Mouse (Mus musculus) T-helper 2 cell (primary cell): ENCODE data around the gene Rhno1.
"Not testable (repeated sequence)": the region's sequence is repeated elsewhere in the genome, so short reads cannot be mapped to it uniquely, and the experiment has no call there.

Experiments
- in situ Hi-C: fragments of 300-600 bp; cut with MboI, MseI; formaldehyde crosslinking; loops from one replicate; pipeline ENCODE4 v1.15.1; 2025; ENCODE audit warnings: high pct_unique_total_duplicates

Rhno1 gene

GRCm38 (mm10) chr6:128362381-128363006 lies at the start of gene Rhno1, which contains the start of gene Foxm1:
Rhno1 (minus strand) TSS chr6:128362911.
Foxm1 (plus strand) TSS chr6:128362967.
- in situ Hi-C loops = no loop called here

GRCm38 (mm10) chr6:128411115-128411514 lies 48.4 kb upstream of the Rhno1 start:
- in situ Hi-C loops = loop anchor here (5.0 kb wide), 2 partner anchors 34 to 89 kb away; partner anchors contain the start of genes Gm44596 and Tex52

- in situ Hi-C loops = loop anchor here (5.0 kb wide), 2 partner anchors 33 to 88 kb away; partner anchors contain the start of genes Gm44596 and Tex52
Measured at GRCm38 (mm10) chr6:128410305-128410704, 47.6 kb upstream of the Rhno1 start.

GRCm38 (mm10) chr6:128408544-128409125 lies 45.9 kb upstream of the Rhno1 start:
- in situ Hi-C loops = no loop called here

- in situ Hi-C loops = no loop called here
Measured at GRCm38 (mm10) chr6:128404708-128405107, 42.0 kb upstream of the Rhno1 start.

- in situ Hi-C loops = no loop called here
Measured at GRCm38 (mm10) chr6:128399421-128400185, 36.9 kb upstream of the Rhno1 start.

- in situ Hi-C loops = no loop called here
Measured at GRCm38 (mm10) chr6:128398996-128399395, 36.3 kb upstream of the Rhno1 start, which contains the start of gene Nrip2. Nrip2 (plus strand) TSS chr6:128399296.

GRCm38 (mm10) chr6:128397574-128398261 lies 35.0 kb upstream of the Rhno1 start:
- in situ Hi-C loops = no loop called here

GRCm38 (mm10) chr6:128390683-128391082 lies 28.0 kb upstream of the Rhno1 start:
- in situ Hi-C loops = no loop called here

GRCm38 (mm10) chr6:128389185-128389584 lies 26.5 kb upstream of the Rhno1 start:
- in situ Hi-C loops = no loop called here

GRCm38 (mm10) chr6:128385026-128385425 lies 22.3 kb upstream of the Rhno1 start:
- in situ Hi-C loops = no loop called here

GRCm38 (mm10) chr6:128383752-128384151 lies 21.0 kb upstream of the Rhno1 start:
- in situ Hi-C loops = no loop called here

- in situ Hi-C loops = no loop called here
Measured at GRCm38 (mm10) chr6:128381254-128381653, 18.5 kb upstream of the Rhno1 start.

- in situ Hi-C loops = not testable (repeated sequence)
Measured at GRCm38 (mm10) chr6:128380594-128381167, 18.0 kb upstream of the Rhno1 start.

- in situ Hi-C loops = loop anchor here (5.0 kb wide), 1 partner anchor 33 kb away; no protein-coding TSS in a partner anchor
Measured at GRCm38 (mm10) chr6:128379636-128380035, 16.9 kb upstream of the Rhno1 start.

- in situ Hi-C loops = loop anchor here (5.0 kb wide), 1 partner anchor 36 kb away; no protein-coding TSS in a partner anchor
Measured at GRCm38 (mm10) chr6:128376371-128377085, 13.8 kb upstream of the Rhno1 start.

- in situ Hi-C loops = loop anchor here (5.0 kb wide), 1 partner anchor 37 kb away; no protein-coding TSS in a partner anchor
Measured at GRCm38 (mm10) chr6:128375192-128375591, 12.5 kb upstream of the Rhno1 start, which contains the start of the genes Tex52 and Gm44596. Tex52 (plus strand) TSS chr6:128375456. Gm44596 (plus strand) TSS chr6:128375503.

- in situ Hi-C loops = no loop called here
Measured at GRCm38 (mm10) chr6:128370040-128370439, 7.3 kb upstream of the Rhno1 start.

- in situ Hi-C loops = no loop called here
Measured at GRCm38 (mm10) chr6:128366466-128366865, 3.8 kb upstream of the Rhno1 start.

GRCm38 (mm10) chr6:128364721-128365120 lies 2.0 kb upstream of the Rhno1 start:
- in situ Hi-C loops = no loop called here
